Mouse (Mus musculus): ENCODE data around the gene Vtn. TPM values are rescaled to one million over a fixed set of nuclear protein-coding genes. Genes with fewer than 3 reads are reported as not detected.

Gene Vtn
- polyA plus RNA-seq, 1 experiment from 2014 or later: 134 TPM

DNA sequence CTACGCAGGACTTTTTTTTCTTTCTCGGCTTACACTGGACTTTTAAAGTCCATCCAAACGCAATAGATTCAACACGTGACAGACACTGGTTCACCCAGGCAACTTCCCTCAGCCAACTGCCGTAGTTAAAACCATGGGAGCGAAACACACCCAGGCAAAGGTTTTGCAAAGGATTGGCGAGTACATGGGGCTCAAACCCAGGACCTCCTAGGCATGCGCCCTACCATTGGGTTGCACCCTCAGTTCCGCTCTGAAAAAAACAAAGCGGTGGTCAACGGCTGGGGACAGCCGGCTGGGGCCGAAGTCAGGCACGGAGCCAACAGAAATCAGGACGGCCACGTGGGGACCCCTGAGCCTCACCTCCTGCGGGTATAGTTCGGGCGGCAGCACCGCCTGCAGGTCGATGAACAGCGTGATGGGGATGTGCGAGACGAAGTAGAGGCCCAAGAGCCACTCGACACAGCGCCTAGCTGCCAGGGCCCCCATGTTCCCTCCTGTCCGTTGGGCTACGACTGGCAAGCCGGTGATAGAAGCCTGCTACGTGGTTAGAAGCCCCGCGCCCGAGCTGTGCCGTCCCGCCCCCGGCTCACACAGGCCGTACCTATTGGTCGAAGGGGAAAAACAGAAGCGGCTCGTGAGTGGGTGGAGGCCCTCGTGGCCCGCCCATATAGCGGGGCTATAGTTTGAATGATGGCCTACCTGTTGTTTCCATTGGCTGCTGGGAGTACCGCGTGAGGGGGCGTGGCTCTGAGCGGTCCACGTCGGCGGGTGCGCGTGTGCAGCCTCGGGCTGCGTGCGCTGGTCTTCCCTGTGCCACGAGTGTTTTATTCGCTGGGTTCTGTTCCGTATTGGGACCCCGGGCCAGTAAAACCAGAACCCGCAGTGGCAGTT is 51.5 kb downstream of the Vtn start, which contains the start of gene Tmem97:
Gene Tmem97, minus strand, starts transcription at position 610 of the 891 bp plus-strand sequence.
- Histone ChIP-seq H3K36me3 (ENCODE audit: control insufficient read depth, insufficient read depth, low read length) (peaks cover 3% of the 10 kb centered on the region), H3K27ac (replicated peaks; ENCODE audit: low read depth, low read length) (peak within 1 kb of the TSS; percentile 83), H3K9me3 (ENCODE audit: control insufficient read depth, low read length) (no peaks in the 10 kb centered on the region), H3K9ac (replicated peaks; ENCODE audit: low read length) (peak within 1 kb of the TSS; percentile 60), H3K27me3 (ENCODE audit: control insufficient read depth, insufficient read depth, low read length) (no peaks in the 10 kb centered on the region), H3K4me2 (ENCODE audit: low read length) (peak within 1 kb of the TSS; percentile 80), H3K4me1 (ENCODE audit: control insufficient read depth, insufficient read depth, low read length) (peaks cover 11% of the 10 kb centered on the region), H3K4me3 (replicated peaks; ENCODE audit: low read depth, low read length) (peak within 1 kb of the TSS; percentile 60)
- under 1% methylated on average over 60 of the region's 60 CpGs for WGBS
- DNase-seq (peak; percentile 97), ATAC-seq (ENCODE audit: low FRiP score, low TSS enrichment) (peak; percentile 100)

DNA sequence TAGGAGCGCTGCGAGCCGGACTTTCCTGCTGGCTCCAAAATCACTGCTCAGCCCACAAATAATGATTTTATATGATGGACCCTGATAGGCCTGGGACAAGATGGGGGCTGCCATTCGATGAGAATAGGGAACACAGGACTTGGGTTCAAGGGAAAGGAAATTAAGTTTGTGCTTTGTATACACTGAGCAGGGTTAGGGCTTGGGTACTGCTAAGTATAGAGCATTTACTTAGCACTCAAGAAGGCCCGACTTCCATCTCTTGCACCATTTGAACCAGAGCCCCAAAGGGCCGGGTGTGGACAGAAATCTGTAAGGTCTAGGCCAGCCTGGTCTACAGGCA is 52.1 kb downstream of the Vtn start:
- ATAC-seq (ENCODE audit: low FRiP score, low TSS enrichment): peak; percentile 43
- Histone ChIP-seq H3K9ac (replicated peaks; ENCODE audit: low read length) (peak overlapping the region; percentile 52), H3K36me3 (ENCODE audit: control insufficient read depth, insufficient read depth, low read length) (no peaks in the 10 kb centered on the region), H3K27ac (replicated peaks; ENCODE audit: low read depth, low read length) (peak overlapping the region; percentile 83), H3K27me3 (ENCODE audit: control insufficient read depth, insufficient read depth, low read length) (no peaks in the 10 kb centered on the region), H3K9me3 (ENCODE audit: control insufficient read depth, low read length) (no peaks in the 10 kb centered on the region), H3K4me2 (ENCODE audit: low read length) (peak overlapping the region; percentile 80), H3K4me3 (replicated peaks; ENCODE audit: low read depth, low read length) (peak overlapping the region; percentile 60), H3K4me1 (ENCODE audit: control insufficient read depth, insufficient read depth, low read length) (peaks cover 11% of the 10 kb centered on the region)
- WGBS: 34% methylated on average over 6 of the region's 6 CpGs
- no peak for DNase-seq

Other genes with a start within 250 kb of the Vtn start
- 52.8 and 72.1 TPM in 2 replicates for gene 2610507B11Rik, start 237.3 kb upstream of the Vtn start, polyA plus RNA-seq (2014; fragmentation: Nextera tagmentation; extraction: Ambion mirVana)
- gene BC030499, start 208.2 kb upstream of the Vtn start, polyA plus RNA-seq (2014; fragmentation: Nextera tagmentation; extraction: Ambion mirVana): 0.15 and 0.34 TPM in 2 replicates
- 5.8 and 8.7 TPM in 2 replicates for gene Spag5, start 197.6 kb upstream of the Vtn start, polyA plus RNA-seq (2014; fragmentation: Nextera tagmentation; extraction: Ambion mirVana)
- gene Aldoc, start 176.1 kb upstream of the Vtn start, polyA plus RNA-seq (2014; fragmentation: Nextera tagmentation; extraction: Ambion mirVana): 71.2 and 89.5 TPM in 2 replicates
- gene Pigs, start 170.7 kb upstream of the Vtn start, polyA plus RNA-seq (2014; fragmentation: Nextera tagmentation; extraction: Ambion mirVana): 54.7 and 63.6 TPM in 2 replicates
- 78.3 and 98.1 TPM in 2 replicates for gene Unc119, start 155.6 kb upstream of the Vtn start, polyA plus RNA-seq (2014; fragmentation: Nextera tagmentation; extraction: Ambion mirVana)
- gene Foxn1, start 112.5 kb upstream of the Vtn start, polyA plus RNA-seq (2014; fragmentation: Nextera tagmentation; extraction: Ambion mirVana): not detected in 2 replicates
- gene Slc13a2, start 76.9 kb upstream of the Vtn start, polyA plus RNA-seq (2014; fragmentation: Nextera tagmentation; extraction: Ambion mirVana): not detected in 2 replicates
- 21.4 and 22.7 TPM in 2 replicates for gene Slc46a1, start 33.4 kb upstream of the Vtn start, polyA plus RNA-seq (2014; fragmentation: Nextera tagmentation; extraction: Ambion mirVana)
- gene Sarm1, start 1.3 kb upstream of the Vtn start, polyA plus RNA-seq (2014; fragmentation: Nextera tagmentation; extraction: Ambion mirVana): 49.7 and 55.6 TPM in 2 replicates
- not detected in 2 replicates for gene Sebox, start 4.4 kb downstream of the Vtn start, polyA plus RNA-seq (2014; fragmentation: Nextera tagmentation; extraction: Ambion mirVana)
- 104 and 108 TPM in 2 replicates for gene Tmem199, start 13.1 kb downstream of the Vtn start, polyA plus RNA-seq (2014; fragmentation: Nextera tagmentation; extraction: Ambion mirVana)
- gene Poldip2, start 13.1 kb downstream of the Vtn start, polyA plus RNA-seq (2014; fragmentation: Nextera tagmentation; extraction: Ambion mirVana): 165 and 171 TPM in 2 replicates
- 51.7 and 58.4 TPM in 2 replicates for gene Tnfaip1, start 37.2 kb downstream of the Vtn start, polyA plus RNA-seq (2014; fragmentation: Nextera tagmentation; extraction: Ambion mirVana)
- gene Ift20, start 37.3 kb downstream of the Vtn start, polyA plus RNA-seq (2014; fragmentation: Nextera tagmentation; extraction: Ambion mirVana): 133 and 135 TPM in 2 replicates
- 32.0 and 32.8 TPM in 2 replicates for gene Tmem97, start 51.7 kb downstream of the Vtn start, polyA plus RNA-seq (2014; fragmentation: Nextera tagmentation; extraction: Ambion mirVana)
- 30.0 and 35.7 TPM in 2 replicates for gene Nlk, start 198.3 kb downstream of the Vtn start, polyA plus RNA-seq (2014; fragmentation: Nextera tagmentation; extraction: Ambion mirVana)

Data from midbrain, embryonic 14.5 days (tissue).